Mouse (Mus musculus) granulocyte monocyte progenitor cell, adult 5-6 weeks (primary cell): ENCODE results near the gene Prl2c2. TPM values are rescaled to one million over a fixed set of nuclear protein-coding genes. Genes with fewer than 3 reads are reported as not detected.
"Not testable (repeated sequence)": the region's sequence is repeated elsewhere in the genome, so short reads cannot be mapped to it uniquely, and the experiment has no call there.

Experiments used
- ATAC-seq: replicated peaks from 2 replicates; pipeline ENCODE4 v1.8.0; 2016; ENCODE audit warnings: mild to moderate bottlenecking, moderate TSS enrichment, inconsistent platforms; ENCODE audit not compliant: poor library complexity, severe bottlenecking
- total RNA-seq, 2 experiments: library from RNA; stranded (forward) in 1 of 2; stranded (reverse) in 1 of 2; fragments of 200-712, 200-1000 nt in 1 of 2; fragments of >200 nt in 1 of 2; fragmentation: Nextera tagmentation in 1 of 2; gene quantifications; 2 replicates each; pipeline ENCODE4 v1.2.3; 2014 to 2017

Gene Prl2c2
- total RNA-seq (2014; fragmentation: Nextera tagmentation) (not detected in 2 replicates), total RNA-seq (2017) (not detected in 2 replicates)

DNA sequence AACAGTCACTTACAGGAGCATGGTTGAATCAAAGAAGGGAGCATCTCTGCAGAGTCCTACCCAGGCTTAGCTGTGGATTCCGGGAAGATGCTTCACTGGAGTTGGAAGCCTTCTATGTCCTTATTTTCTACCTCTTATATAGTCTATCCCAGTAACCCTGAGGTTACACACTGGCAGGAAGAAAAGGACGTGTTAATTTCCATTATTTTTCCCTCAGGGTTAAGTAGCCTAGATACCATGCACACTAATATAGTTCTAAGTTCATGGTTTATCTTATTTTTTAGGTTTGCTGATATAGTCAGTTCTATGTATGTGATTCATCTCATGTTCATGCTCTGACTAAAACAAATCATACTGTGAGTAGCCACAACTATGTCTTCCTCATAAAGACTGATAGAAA, at the start of gene Prl2c2:
Prl2c2 (minus strand) TSS at position 101 of the 400 bp plus-strand sequence.
- not testable (repeated sequence) for ATAC-seq

DNA sequence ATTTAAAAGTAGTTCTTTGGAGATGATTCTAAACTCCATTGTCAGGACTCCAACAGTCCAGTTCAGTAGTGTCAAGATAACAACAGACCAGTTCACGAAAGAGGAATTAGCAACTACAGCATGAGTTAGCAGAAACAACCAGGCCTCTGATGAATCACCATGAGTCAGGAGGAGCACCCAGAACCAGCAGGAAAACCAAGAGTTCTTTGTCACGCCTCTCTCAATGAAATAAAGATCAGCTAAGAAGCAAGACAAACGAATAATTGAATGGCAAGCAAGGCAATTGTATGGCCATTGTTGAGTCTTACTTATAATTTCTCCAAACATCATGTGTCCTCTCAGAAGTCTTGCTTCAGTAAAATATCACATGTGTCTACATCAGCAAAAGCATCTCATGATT, 20.7 kb upstream of the Prl2c2 start:
- ATAC-seq = not testable (repeated sequence)

DNA sequence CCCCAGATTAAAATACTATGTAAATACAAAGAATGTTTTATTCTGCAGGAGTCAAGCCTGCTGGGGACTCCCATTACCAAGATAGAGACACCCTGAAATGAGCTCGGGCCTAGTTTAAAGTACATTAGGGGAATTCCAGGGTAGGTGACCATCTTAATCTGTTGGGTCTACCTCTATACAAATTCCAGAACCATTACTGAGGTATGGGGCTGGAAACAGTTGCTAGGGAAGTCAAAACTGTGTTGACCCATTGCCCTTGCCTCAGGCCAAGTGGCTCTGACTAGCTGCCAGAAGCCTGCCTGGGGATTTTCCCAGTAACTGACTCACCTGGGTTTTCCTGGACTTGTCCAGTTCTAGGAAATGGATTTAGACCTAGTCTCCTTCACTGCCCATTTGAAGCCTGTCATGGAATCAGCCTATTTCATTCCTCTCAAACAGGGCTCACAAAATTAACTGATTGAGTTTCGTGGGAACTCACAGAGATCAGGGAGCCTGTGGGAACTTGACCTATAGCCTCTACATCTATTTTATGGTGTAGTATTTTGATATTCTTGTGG, 8.9 kb upstream of the Prl2c2 start:
- ATAC-seq = not testable (repeated sequence)

Other genes starting within 250 kb of the Prl2c2 start
- gene Prl2c3, start 205.3 kb downstream of the Prl2c2 start, total RNA-seq (2014; fragmentation: Nextera tagmentation) = not detected in 2 replicates
- not detected in 2 replicates for gene Prl2c3, start 205.3 kb downstream of the Prl2c2 start, total RNA-seq (2017)
- gene Prl2c5, start 177.3 kb upstream of the Prl2c2 start, total RNA-seq (2014; fragmentation: Nextera tagmentation) = not detected in 2 replicates
- gene Prl2c5, start 177.3 kb upstream of the Prl2c2 start, total RNA-seq (2017) = not detected in 2 replicates